Mouse (Mus musculus): ENCODE measurements around the gene Rnf208. TPM values are rescaled to one million over a fixed set of nuclear protein-coding genes. Genes with fewer than 3 reads are reported as not detected.
A peak's percentile ranks its signal among the peaks of the same experiment; 100 is the strongest.

The Rnf208 gene
- polyA plus RNA-seq, 1 experiment from 2014 or later, result 0.74 TPM

GRCm38 (mm10) chr2:25286314-25286713 is 44.3 kb downstream of the Rnf208 start:
- Histone ChIP-seq H3K27ac (peak overlapping the region; percentile 19; the same call in 1 of the 2 replicates), H3K36me3 (peaks cover 46% of the 10 kb centered on the region), H3K4me2 (0 out of 2 replicates have a peak overlapping the region, but pooled peaks have one; percentile 11), H3K4me1 (replicated peaks) (peaks cover 28% of the 10 kb centered on the region), H3K27me3 (peaks cover 40% of the 10 kb centered on the region), H3K9me3 (replicated peaks) (no peaks in the 10 kb centered on the region), H3K9ac (peak overlapping the region; percentile 19; the same call in 1 of the 2 replicates), H3K4me3 (replicated peaks) (no peak overlapping the region)
- ATAC-seq (ENCODE audit: low read depth) (peak; percentile 65), DNase-seq (no peak)
- WGBS (ENCODE audit: insufficient replicate concordance), result 6% methylated on average over 1 of the region's 1 CpGs

GRCm38 (mm10) chr2:25286837-25287636 is 45.0 kb downstream of the Rnf208 start:
- no peak for DNase-seq
- H3K27me3 ChIP-seq, result peaks cover 47% of the 10 kb centered on the region
- H3K9ac ChIP-seq, result peak overlapping the region; percentile 19; the same call in 1 of the 2 replicates
- 0 out of 2 replicates have a peak overlapping the region, but pooled peaks have one; percentile 11 for H3K4me2 ChIP-seq
- ATAC-seq (ENCODE audit: low read depth), result peak; percentile 73
- peak overlapping the region; percentile 19; the same call in 1 of the 2 replicates for H3K27ac ChIP-seq
- H3K36me3 ChIP-seq, result peaks cover 42% of the 10 kb centered on the region
- H3K4me3 ChIP-seq (replicated peaks), result no peak overlapping the region
- WGBS (ENCODE audit: insufficient replicate concordance), result 20% methylated on average over 7 of the region's 7 CpGs
- no peaks in the 10 kb centered on the region for H3K9me3 ChIP-seq (replicated peaks)
- peaks cover 32% of the 10 kb centered on the region for H3K4me1 ChIP-seq (replicated peaks)

GRCm38 (mm10) chr2:25287927-25288649 is 46.0 kb downstream of the Rnf208 start, which contains the start of gene Tmem210:
Tmem210 (plus strand) TSS chr2:25288145.
- DNase-seq, result no peak
- Histone ChIP-seq H3K27me3 (peaks cover 57% of the 10 kb centered on the region), H3K9me3 (replicated peaks) (no peaks in the 10 kb centered on the region), H3K27ac (no peak within 1 kb of the TSS), H3K4me1 (replicated peaks) (peaks cover 38% of the 10 kb centered on the region), H3K4me3 (replicated peaks) (no peak within 1 kb of the TSS), H3K9ac (no peak within 1 kb of the TSS), H3K36me3 (peaks cover 31% of the 10 kb centered on the region), H3K4me2 (0 out of 2 replicates have a peak within 1 kb of the TSS, but pooled peaks have one; percentile 11)
- ATAC-seq (ENCODE audit: low read depth), result no peak
- 75% methylated on average over 6 of the region's 6 CpGs for WGBS (ENCODE audit: insufficient replicate concordance)

DNA sequence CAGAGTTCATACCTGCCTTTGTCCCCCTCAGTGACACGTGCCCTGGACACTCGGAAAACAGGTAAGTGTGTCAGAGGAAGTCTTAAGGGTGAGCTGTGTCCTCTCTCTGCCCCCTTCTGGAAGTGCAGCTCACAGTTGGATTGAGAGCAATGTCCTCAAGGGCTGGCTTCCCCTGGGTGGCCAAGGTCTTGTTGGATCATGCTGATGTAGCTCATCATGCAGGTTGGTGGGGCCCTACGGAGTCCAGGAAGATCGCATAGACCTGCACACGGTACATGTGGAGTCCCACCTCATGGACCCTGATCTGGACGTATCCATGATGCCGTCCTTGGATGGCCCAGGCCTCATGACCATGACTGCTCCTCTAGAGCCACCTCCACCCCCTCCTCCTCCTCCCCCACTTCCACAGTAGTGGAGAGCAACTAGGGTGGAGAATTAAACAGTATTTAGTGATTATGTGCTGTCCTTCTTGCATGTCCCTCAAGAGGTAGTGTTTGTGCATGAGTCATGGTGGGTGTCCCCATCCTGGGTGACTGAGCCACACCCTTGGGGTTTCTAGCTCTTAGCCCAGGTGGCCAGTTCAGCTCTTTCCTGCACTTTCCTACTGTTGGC is 46.8 kb downstream of the Rnf208 start:
- ATAC-seq (ENCODE audit: low read depth) (no peak), DNase-seq (no peak)
- Histone ChIP-seq H3K4me3 (replicated peaks) (no peak overlapping the region), H3K9ac (no peak overlapping the region), H3K36me3 (peaks cover 25% of the 10 kb centered on the region), H3K27me3 (peaks cover 65% of the 10 kb centered on the region), H3K4me2 (no peak overlapping the region), H3K4me1 (replicated peaks) (peaks cover 38% of the 10 kb centered on the region), H3K9me3 (replicated peaks) (no peaks in the 10 kb centered on the region), H3K27ac (no peak overlapping the region)
- WGBS (ENCODE audit: insufficient replicate concordance), result 63% methylated on average over 7 of the region's 7 CpGs

GRCm38 (mm10) chr2:25289651-25290050 is 47.6 kb downstream of the Rnf208 start, which contains the start of gene Lrrc26:
Lrrc26 (plus strand) TSS chr2:25289915.
- Histone ChIP-seq H3K9ac (no peak within 1 kb of the TSS), H3K4me2 (no peak within 1 kb of the TSS)

GRCm38 (mm10) chr2:25290101-25290815 is 48.2 kb downstream of the Rnf208 start:
- H3K9me3 ChIP-seq (replicated peaks), result no peaks in the 10 kb centered on the region
- peaks cover 11% of the 10 kb centered on the region for H3K36me3 ChIP-seq
- no peak for DNase-seq
- H3K27ac ChIP-seq, result no peak overlapping the region
- WGBS (ENCODE audit: insufficient replicate concordance), result 3% methylated on average over 54 of the region's 54 CpGs
- no peak overlapping the region for H3K4me2 ChIP-seq
- peaks cover 78% of the 10 kb centered on the region for H3K27me3 ChIP-seq
- no peak overlapping the region for H3K4me3 ChIP-seq (replicated peaks)
- peaks cover 38% of the 10 kb centered on the region for H3K4me1 ChIP-seq (replicated peaks)
- no peak overlapping the region for H3K9ac ChIP-seq
- no peak for ATAC-seq (ENCODE audit: low read depth)

More at GRCm38 (mm10) chr2:25289651-25290050, 47.6 kb downstream of the Rnf208 start, which contains the start of gene Lrrc26:
- Histone ChIP-seq H3K27ac (no peak within 1 kb of the TSS), H3K27me3 (peaks cover 72% of the 10 kb centered on the region), H3K9me3 (replicated peaks) (no peaks in the 10 kb centered on the region), H3K4me3 (replicated peaks) (no peak within 1 kb of the TSS), H3K36me3 (peaks cover 17% of the 10 kb centered on the region), H3K4me1 (replicated peaks) (peaks cover 38% of the 10 kb centered on the region)
- ATAC-seq (ENCODE audit: low read depth) (no peak), DNase-seq (no peak)
- 9% methylated on average over 11 of the region's 11 CpGs for WGBS (ENCODE audit: insufficient replicate concordance)

DNA sequence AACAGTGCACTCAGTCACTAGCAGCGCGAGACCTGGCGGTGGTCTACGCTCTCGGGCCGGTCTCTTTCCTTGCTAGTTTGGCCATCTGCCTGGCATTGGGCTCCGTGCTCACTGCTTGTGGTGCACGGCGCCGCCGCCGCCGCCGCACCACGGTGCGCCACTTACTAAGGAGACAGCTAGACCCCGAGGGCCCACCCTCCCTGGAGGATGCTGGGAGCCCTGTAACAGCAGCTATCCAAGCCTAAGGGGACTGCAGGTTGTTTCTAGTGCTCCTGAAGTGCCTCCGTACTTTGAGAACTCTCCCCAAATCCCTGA is 48.7 kb downstream of the Rnf208 start:
- no peak overlapping the region for H3K27ac ChIP-seq
- H3K9me3 ChIP-seq (replicated peaks), result no peaks in the 10 kb centered on the region
- ATAC-seq (ENCODE audit: low read depth), result no peak
- H3K27me3 ChIP-seq, result peaks cover 83% of the 10 kb centered on the region
- H3K4me2 ChIP-seq, result no peak overlapping the region
- 3% methylated on average over 18 of the region's 18 CpGs for whole genome bisulfite sequencing (ENCODE audit: insufficient replicate concordance)
- no peak for DNase-seq
- no peak overlapping the region for H3K4me3 ChIP-seq (replicated peaks)
- H3K4me1 ChIP-seq (replicated peaks), result peaks cover 35% of the 10 kb centered on the region
- no peak overlapping the region for H3K9ac ChIP-seq
- H3K36me3 ChIP-seq, result peaks cover 6% of the 10 kb centered on the region

DNA sequence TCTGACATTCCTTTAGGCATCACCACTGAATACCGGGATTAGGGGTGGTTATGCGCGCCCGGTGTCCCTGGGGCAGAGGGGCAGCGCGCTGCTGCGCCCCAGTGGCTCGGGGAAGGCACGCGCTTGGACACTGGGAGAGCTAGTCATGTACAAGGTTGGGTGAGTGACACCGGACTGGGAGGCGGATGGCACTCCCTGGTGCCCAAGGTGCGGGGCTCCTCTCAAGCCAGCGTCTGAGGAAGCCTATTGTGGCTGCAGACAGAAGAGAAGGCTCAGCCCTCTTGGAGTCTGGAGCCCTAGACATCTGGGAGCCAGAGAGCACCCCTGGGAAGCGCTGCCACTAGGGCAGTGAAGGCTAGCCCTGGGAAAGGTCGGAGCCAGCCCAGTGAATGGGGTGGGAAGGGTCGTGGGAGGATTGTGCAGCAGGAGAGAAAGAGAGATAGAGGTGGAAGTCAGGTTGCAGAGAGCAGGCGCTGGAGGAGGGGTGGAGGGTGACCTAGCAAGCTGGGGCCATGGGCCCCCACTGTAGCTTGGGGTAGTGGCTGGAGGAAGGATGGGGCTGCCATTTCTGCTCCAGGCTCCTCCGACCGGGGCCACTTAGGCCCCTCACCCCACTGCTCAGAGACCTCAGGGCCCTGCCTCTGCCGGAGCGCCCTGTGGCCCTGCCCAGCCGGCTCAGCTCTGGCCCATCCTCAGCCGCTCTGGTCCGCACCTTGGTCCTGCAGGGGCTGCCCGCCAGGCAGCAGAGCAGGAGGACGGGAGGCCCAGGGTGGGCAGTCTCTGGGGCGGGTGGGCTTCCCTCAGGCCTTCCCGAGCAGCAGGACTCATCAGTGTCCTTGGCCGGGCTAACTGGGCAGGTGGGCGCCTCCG is 49.4 kb downstream of the Rnf208 start:
- DNase-seq, result no peak
- H3K4me3 ChIP-seq (replicated peaks), result 0 out of 2 replicates have a peak overlapping the region, but pooled peaks have one; percentile 43

DNA sequence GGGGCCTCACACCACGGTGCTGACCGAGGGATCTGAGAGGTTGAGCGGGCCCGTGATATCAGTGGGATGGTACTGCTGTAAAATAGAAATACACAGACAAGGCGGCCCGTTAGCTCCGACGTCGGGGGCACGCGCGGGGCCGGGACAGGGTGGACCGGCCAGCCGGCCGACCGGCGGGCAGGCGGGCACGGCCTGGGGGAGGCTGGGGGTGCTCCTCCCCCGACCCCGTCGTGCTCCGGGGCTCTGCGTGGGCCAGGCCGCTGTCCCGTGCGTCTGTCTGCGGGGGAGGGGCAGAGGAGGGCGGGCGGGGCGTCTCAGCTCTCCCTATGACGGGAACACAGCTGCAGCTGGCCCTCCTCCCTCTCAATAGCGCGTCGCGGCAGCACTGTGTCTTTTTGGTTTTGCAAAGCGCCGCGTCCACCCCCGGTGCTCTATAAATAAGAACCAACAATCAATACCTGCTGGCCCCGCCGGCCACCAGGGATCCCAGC is 50.0 kb downstream of the Rnf208 start:
- no peak overlapping the region for H3K9ac ChIP-seq
- peak; percentile 32 for ATAC-seq (ENCODE audit: low read depth)
- H3K9me3 ChIP-seq (replicated peaks), result no peaks in the 10 kb centered on the region
- peaks cover 22% of the 10 kb centered on the region for H3K4me1 ChIP-seq (replicated peaks)
- peaks cover 96% of the 10 kb centered on the region for H3K27me3 ChIP-seq
- H3K4me2 ChIP-seq, result peak overlapping the region; percentile 54
- H3K27ac ChIP-seq, result no peak overlapping the region
- DNase-seq, result no peak
- peak overlapping the region; percentile 43 for H3K4me3 ChIP-seq (replicated peaks)
- WGBS (ENCODE audit: insufficient replicate concordance), result 9% methylated on average over 42 of the region's 43 CpGs
- no peaks in the 10 kb centered on the region for H3K36me3 ChIP-seq

More for the DNA sequence above, 49.4 kb downstream of the Rnf208 start:
- no peak overlapping the region; the same call in 1 of the 2 replicates for H3K4me2 ChIP-seq
- H3K9ac ChIP-seq, result no peak overlapping the region
- H3K9me3 ChIP-seq (replicated peaks), result no peaks in the 10 kb centered on the region
- H3K36me3 ChIP-seq, result no peaks in the 10 kb centered on the region
- no peak for ATAC-seq (ENCODE audit: low read depth)
- H3K4me1 ChIP-seq (replicated peaks), result peaks cover 28% of the 10 kb centered on the region
- H3K27me3 ChIP-seq, result peaks cover 90% of the 10 kb centered on the region
- no peak overlapping the region for H3K27ac ChIP-seq
- 8% methylated on average over 32 of the region's 32 CpGs for whole genome bisulfite sequencing (ENCODE audit: insufficient replicate concordance)

- 0% methylated on average over 1 of the region's 1 CpGs for WGBS (ENCODE audit: insufficient replicate concordance)
- H3K36me3 ChIP-seq, result no peaks in the 10 kb centered on the region
- peaks cover 98% of the 10 kb centered on the region for H3K27me3 ChIP-seq
- DNase-seq (peak; percentile 44), ATAC-seq (ENCODE audit: low read depth) (no peak)
- H3K4me1 ChIP-seq (replicated peaks), result peaks cover 15% of the 10 kb centered on the region
- H3K4me3 ChIP-seq (replicated peaks), result no peak overlapping the region
- H3K4me2 ChIP-seq, result no peak overlapping the region
- H3K27ac ChIP-seq, result no peak overlapping the region
- H3K9me3 ChIP-seq (replicated peaks), result no peaks in the 10 kb centered on the region
- no peak overlapping the region for H3K9ac ChIP-seq
These were observed 50.8 kb downstream of the Rnf208 start for GRCm38 (mm10) chr2:25292856-25293255.
